Comparison of ENCODE assay signal across 23 mouse cellular contexts in the genomic region with DNA sequence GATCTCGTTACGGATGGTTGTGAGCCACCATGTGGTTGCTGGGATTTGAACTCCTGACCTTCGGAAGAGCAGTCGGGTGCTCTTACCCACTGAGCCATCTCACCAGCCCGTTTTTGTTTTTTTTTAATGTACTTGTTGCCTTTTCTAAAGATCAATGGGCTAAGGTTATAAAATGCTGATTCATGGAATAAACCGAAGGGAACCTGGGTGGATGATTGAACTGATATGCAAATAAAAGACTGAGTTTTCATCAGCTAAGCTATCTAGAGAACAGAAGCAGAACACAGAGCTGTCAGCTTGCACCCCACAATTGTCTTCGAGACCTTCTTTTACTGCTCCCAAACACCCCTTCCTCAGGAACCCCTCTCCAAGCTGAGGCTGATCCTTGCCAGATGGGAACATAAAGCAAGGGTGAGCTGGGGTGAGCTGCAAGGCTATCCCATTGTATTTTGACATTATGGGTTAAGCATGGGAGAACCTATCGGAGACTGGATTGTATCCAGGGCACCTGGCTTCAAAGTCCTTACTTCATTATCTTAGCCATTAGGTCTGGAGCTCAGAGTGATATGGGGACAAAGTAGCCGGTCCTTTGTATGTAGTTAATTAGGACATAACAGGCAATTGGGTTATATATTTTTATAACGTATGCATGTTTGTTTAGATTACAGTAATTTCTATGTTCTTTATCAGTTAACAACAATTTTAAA. TPM values are rescaled to one million over a fixed set of nuclear protein-coding genes. Genes with fewer than 3 reads are reported as not detected.
DNase-seq lines count a peak whose midpoint lies in the region; ATAC-seq and TF ChIP-seq lines count a peak whose summit lies in the region.
"Had no signal": no experiment of that assay in that cellular context is flagged by ENCODE, and none has a peak within 500 bp of the region (broad histone marks: within the 10 kb centered on the region; RNA-seq: fewer than 3 reads in every experiment).

No protein-coding gene starts in this region.

- no peak overlapping the region for H3K9ac ChIP-seq in intestine, postnatal 0 days (ENCODE audit: low read depth, low read length)
- no peak overlapping the region for H3K9ac ChIP-seq in intestine, embryonic 15.5 days
- no peak overlapping the region for H3K9ac ChIP-seq in liver, adult 2 months (ENCODE audit: low read depth, low read length)
- H3K9ac ChIP-seq in liver, embryonic 12.5 days: no peak overlapping the region
- H3K9ac ChIP-seq in CH12.LX (ENCODE audit: insufficient read depth, low read depth) (no peak overlapping the region), MEL (ENCODE audit: control insufficient read depth, low read depth, low read length, poor library complexity, severe bottlenecking) (0 out of 2 replicates have a peak overlapping the region, but pooled peaks have one; percentile 20)
- no peak overlapping the region for H3K9ac ChIP-seq in forebrain, postnatal 0 days
- H3K9ac ChIP-seq: embryonic facial prominence, embryonic 12.5 days; forebrain, embryonic 13.5 days; forebrain, embryonic 15.5 days had no signal

- WGBS in intestine, postnatal 0 days: 59% methylated on average over 9 of the region's 10 CpGs
- 77% methylated on average over 10 of the region's 10 CpGs for WGBS in intestine, embryonic 15.5 days
- WGBS in liver, adult 2 months: 25% methylated on average over 10 of the region's 10 CpGs
- 77% methylated on average over 10 of the region's 10 CpGs for WGBS in liver, embryonic 12.5 days (ENCODE audit: insufficient replicate concordance)
- WGBS in forebrain, postnatal 0 days: 83% methylated on average over 8 of the region's 10 CpGs

- DNase-seq in liver, adult 2 months (ENCODE audit: extremely low read depth, low read depth, low spot score): peak; percentile 84
- no peak for DNase-seq in CH12.LX (ENCODE audit: extremely low read depth)
- DNase-seq in MEL (ENCODE audit: low read depth, low spot score): peak; percentile 50
- DNase-seq in forebrain, postnatal 0 days: no peak
- DNase-seq in kidney, adult 18-20 months: no peak
- DNase-seq: adrenal gland, adult 2 months; adrenal gland, postnatal 10 days; adrenal gland, postnatal 25 days; B cell, adult 2 months; cerebellum, adult 11 months; cerebellum, adult 2 months; cerebellum, adult 9-10 months; cerebellum, postnatal 10 days; cerebellum, postnatal 25 days had no signal

- no peak for TF ChIP-seq EP300 in CH12.LX (IDR thresholded peaks at IDR 0.05; ENCODE audit: low read length)
- TF ChIP-seq EP300 in MEL (IDR thresholded peaks at IDR 0.05; ENCODE audit: low read depth in 1 of 2, low read length in 2 of 2): peak; percentile 7 to 24; a peak in 1 of 4 replicates

- dilution Hi-C loops in CH12.LX (cut with MboI; ENCODE audit: extremely low pct_ligation_motif_present, extremely low pct_unique_long_range_greater_than_20kb, low sequenced_read_pairs): no loop called here

- no peak for TF ChIP-seq CTCF in intestine, postnatal 0 days (IDR thresholded peaks at IDR 0.05; ENCODE audit: low read depth)
- no peak for TF ChIP-seq CTCF in liver, adult 2 months (IDR thresholded peaks at IDR 0.05; ENCODE audit: low read depth, low read length)
- TF ChIP-seq CTCF in CH12.LX (conservative IDR thresholded peaks at IDR 0.05 in 1 of 2, IDR thresholded peaks at IDR 0.05 in 1 of 2; ENCODE audit: low read depth in 2 of 2, low read length in 2 of 2): no peak
- no peak for TF ChIP-seq CTCF in MEL (IDR thresholded peaks at IDR 0.05 in 2 of 3, conservative IDR thresholded peaks at IDR 0.05 in 1 of 3; ENCODE audit: control insufficient read depth in 1 of 3, insufficient read depth in 1 of 3, low read depth in 2 of 3, low read length in 3 of 3, poor library complexity in 1 of 3, severe bottlenecking in 1 of 3)
- no peak for TF ChIP-seq CTCF in forebrain, postnatal 0 days (IDR thresholded peaks at IDR 0.05; ENCODE audit: low read depth)

- H3K27me3 ChIP-seq in intestine, postnatal 0 days (replicated peaks; ENCODE audit: control insufficient read depth, insufficient read depth, low read length): no peaks in the 10 kb centered on the region
- H3K27me3 ChIP-seq in intestine, embryonic 15.5 days (replicated peaks): no peaks in the 10 kb centered on the region
- no peaks in the 10 kb centered on the region for H3K27me3 ChIP-seq in liver, adult 2 months (ENCODE audit: control insufficient read depth, insufficient read depth, low read length)
- no peaks in the 10 kb centered on the region for H3K27me3 ChIP-seq in liver, embryonic 12.5 days (replicated peaks)
- H3K27me3 ChIP-seq in CH12.LX (replicated peaks) (no peaks in the 10 kb centered on the region), MEL (ENCODE audit: control insufficient read depth in 1 of 2, insufficient read depth in 2 of 2, low read length in 2 of 2) (no peaks in the 10 kb centered on the region)
- no peaks in the 10 kb centered on the region for H3K27me3 ChIP-seq in forebrain, postnatal 0 days (ENCODE audit: insufficient read depth, low read length)
- H3K27me3 ChIP-seq: embryonic facial prominence, embryonic 12.5 days; forebrain, embryonic 13.5 days; forebrain, embryonic 15.5 days had no signal

- H3K4me3 ChIP-seq in intestine, postnatal 0 days (ENCODE audit: low read depth, low read length): no peak overlapping the region
- no peak overlapping the region for H3K4me3 ChIP-seq in intestine, embryonic 15.5 days (replicated peaks)
- H3K4me3 ChIP-seq in liver, adult 2 months (ENCODE audit: insufficient read depth, low read depth, low read length): no peak overlapping the region; the same call in 1 of the 2 replicates
- no peak overlapping the region for H3K4me3 ChIP-seq in liver, embryonic 12.5 days
- H3K4me3 ChIP-seq in CH12.LX (replicated peaks in 1 of 3; ENCODE audit: low read depth in 2 of 3, low read length in 2 of 3, poor library complexity in 1 of 3) (no peak overlapping the region), MEL (ENCODE audit: control insufficient read depth in 1 of 2, insufficient read depth in 1 of 2, low read depth in 2 of 2, low read length in 2 of 2) (peak overlapping the region; percentile 10 to 12; a peak in 2 of 4 replicates)
- no peak overlapping the region for H3K4me3 ChIP-seq in forebrain, postnatal 0 days (ENCODE audit: low read depth, low read length)
- H3K4me3 ChIP-seq: embryonic facial prominence, embryonic 10.5 days; embryonic facial prominence, embryonic 12.5 days; forebrain, embryonic 13.5 days; forebrain, embryonic 15.5 days had no signal

- in situ Hi-C loops in CH12.LX (cut with MboI; ENCODE audit: low pct_ligation_motif_present, low pct_unique_long_range_greater_than_20kb, low sequenced_read_pairs): no loop called here

- H3K27ac ChIP-seq in intestine, postnatal 0 days (ENCODE audit: low read depth, low read length): peak overlapping the region; percentile 24; the same call in 1 of the 2 replicates
- H3K27ac ChIP-seq in intestine, embryonic 15.5 days: no peak overlapping the region
- peak overlapping the region; percentile 94 for H3K27ac ChIP-seq in liver, adult 2 months (replicated peaks; ENCODE audit: insufficient read depth, low read depth, low read length)
- no peak overlapping the region for H3K27ac ChIP-seq in liver, embryonic 12.5 days
- no peak overlapping the region for H3K27ac ChIP-seq in CH12.LX (ENCODE audit: insufficient read depth, low read depth)
- peak overlapping the region; percentile 43; the same call in 1 of the 2 replicates for H3K27ac ChIP-seq in MEL (ENCODE audit: control insufficient read depth, low read depth, low read length)
- H3K27ac ChIP-seq in forebrain, postnatal 0 days (ENCODE audit: low read depth, low read length): no peak overlapping the region
- H3K27ac ChIP-seq: embryonic facial prominence, embryonic 10.5 days; embryonic facial prominence, embryonic 12.5 days; forebrain, embryonic 13.5 days; forebrain, embryonic 15.5 days had no signal

- peak; percentile 67 for ATAC-seq in intestine, postnatal 0 days
- ATAC-seq in intestine, embryonic 15.5 days: no peak
- ATAC-seq in liver, embryonic 12.5 days: no peak
- ATAC-seq in forebrain, postnatal 0 days: no peak
- ATAC-seq: CD4-positive, CD25-positive, alpha-beta regulatory T cell, adult 4 months; forebrain, embryonic 13.5 days; forebrain, embryonic 15.5 days had no signal

- no peak for TF ChIP-seq POLR2A in liver, adult 2 months (IDR thresholded peaks at IDR 0.05; ENCODE audit: extremely low read depth, insufficient read depth, low read length)
- TF ChIP-seq POLR2A in CH12.LX (IDR thresholded peaks at IDR 0.05; ENCODE audit: low read depth, low read length): no peak
- no peak for TF ChIP-seq POLR2A in MEL (IDR thresholded peaks at IDR 0.05; ENCODE audit: control insufficient read depth in 1 of 2, insufficient read depth in 1 of 2, low read depth in 1 of 2, low read length in 2 of 2, poor library complexity in 1 of 2)

- TF ChIP-seq RAD21 in CH12.LX (IDR thresholded peaks at IDR 0.05; ENCODE audit: low read depth, low read length): no peak
- TF ChIP-seq RAD21 in MEL (IDR thresholded peaks at IDR 0.05; ENCODE audit: low read depth, low read length): no peak

- H3K36me3 ChIP-seq in intestine, postnatal 0 days (ENCODE audit: control insufficient read depth, insufficient read depth): no peaks in the 10 kb centered on the region
- no peaks in the 10 kb centered on the region for H3K36me3 ChIP-seq in intestine, embryonic 15.5 days
- no peaks in the 10 kb centered on the region for H3K36me3 ChIP-seq in liver, adult 2 months (ENCODE audit: control insufficient read depth, insufficient read depth, low read length)
- H3K36me3 ChIP-seq in liver, embryonic 12.5 days: no peaks in the 10 kb centered on the region
- no peaks in the 10 kb centered on the region for H3K36me3 ChIP-seq in CH12.LX (replicated peaks in 1 of 2; ENCODE audit: control insufficient read depth in 1 of 2, insufficient read depth in 1 of 2, low read length in 1 of 2)
- H3K36me3 ChIP-seq in MEL (ENCODE audit: control insufficient read depth in 1 of 2, insufficient read depth in 2 of 2, low read length in 2 of 2): peaks cover 0 to 25% of the 10 kb centered on the region in 2 experiments; a peak in 2 of 4 replicates
- H3K36me3 ChIP-seq in forebrain, postnatal 0 days (ENCODE audit: insufficient read depth): no peaks in the 10 kb centered on the region
- H3K36me3 ChIP-seq: embryonic facial prominence, embryonic 10.5 days; embryonic facial prominence, embryonic 12.5 days; forebrain, embryonic 15.5 days had no signal

- H3K4me1 ChIP-seq in intestine, postnatal 0 days (replicated peaks; ENCODE audit: control insufficient read depth, insufficient read depth, low read length): peaks cover 10% of the 10 kb centered on the region; the same call in 1 of the 2 replicates
- peaks cover 9% of the 10 kb centered on the region; the same call in 1 of the 2 replicates for H3K4me1 ChIP-seq in intestine, embryonic 15.5 days (replicated peaks)
- peaks cover 8% of the 10 kb centered on the region for H3K4me1 ChIP-seq in liver, adult 2 months (ENCODE audit: control insufficient read depth, insufficient read depth, low read length)
- H3K4me1 ChIP-seq in liver, embryonic 12.5 days: peaks cover 31% of the 10 kb centered on the region
- H3K4me1 ChIP-seq in CH12.LX (ENCODE audit: control insufficient read depth in 1 of 2, insufficient read depth in 2 of 2) (peaks cover 0 to 16% of the 10 kb centered on the region in 2 experiments; a peak in 2 of 4 replicates), MEL (ENCODE audit: control insufficient read depth in 1 of 2, insufficient read depth in 2 of 2, low read length in 2 of 2) (peaks cover 14 to 19% of the 10 kb centered on the region in 2 experiments)
- H3K4me1 ChIP-seq in forebrain, postnatal 0 days (ENCODE audit: insufficient read depth): no peaks in the 10 kb centered on the region
- H3K4me1 ChIP-seq: embryonic facial prominence, embryonic 12.5 days; forebrain, embryonic 13.5 days; forebrain, embryonic 15.5 days had no signal

- H3K79me2 ChIP-seq in liver, adult 2 months (ENCODE audit: control insufficient read depth, insufficient read depth, low read length): no peaks in the 10 kb centered on the region
- H3K79me2 ChIP-seq in CH12.LX (replicated peaks; ENCODE audit: control insufficient read depth, extremely low read depth, insufficient read depth, poor library complexity, severe bottlenecking): no peaks in the 10 kb centered on the region
- no peaks in the 10 kb centered on the region for H3K79me2 ChIP-seq in MEL (ENCODE audit: control insufficient read depth, insufficient read depth, low read length, poor library complexity)

- H3K9me3 ChIP-seq in intestine, postnatal 0 days (ENCODE audit: control insufficient read depth): no peaks in the 10 kb centered on the region
- no peaks in the 10 kb centered on the region for H3K9me3 ChIP-seq in intestine, embryonic 15.5 days
- no peaks in the 10 kb centered on the region for H3K9me3 ChIP-seq in liver, embryonic 12.5 days (replicated peaks)
- no peaks in the 10 kb centered on the region for H3K9me3 ChIP-seq in CH12.LX (replicated peaks; ENCODE audit: low read length)
- no peaks in the 10 kb centered on the region for H3K9me3 ChIP-seq in MEL (replicated peaks; ENCODE audit: insufficient read depth, low read length)
- no peaks in the 10 kb centered on the region for H3K9me3 ChIP-seq in forebrain, postnatal 0 days (ENCODE audit: low read length)
- H3K9me3 ChIP-seq: embryonic facial prominence, embryonic 10.5 days; embryonic facial prominence, embryonic 12.5 days; forebrain, embryonic 13.5 days; forebrain, embryonic 15.5 days; G1E had no signal

- H3K4me2 ChIP-seq in intestine, postnatal 0 days (replicated peaks; ENCODE audit: low read depth): no peak overlapping the region
- no peak overlapping the region for H3K4me2 ChIP-seq in intestine, embryonic 15.5 days (replicated peaks)
- no peak overlapping the region for H3K4me2 ChIP-seq in liver, embryonic 12.5 days
- no peak overlapping the region for H3K4me2 ChIP-seq in CH12.LX (ENCODE audit: insufficient read depth, low read depth, poor library complexity, severe bottlenecking)
- H3K4me2 ChIP-seq in forebrain, postnatal 0 days (ENCODE audit: low read depth): no peak overlapping the region
- H3K4me2 ChIP-seq: embryonic facial prominence, embryonic 12.5 days; forebrain, embryonic 13.5 days; forebrain, embryonic 15.5 days had no signal

RNA-seq across cellular contexts. Expression of gene Fth1, which starts 12.2 kb away (rescaled TPM):
- polyA plus RNA-seq in intestine, postnatal 0 days (2015; fragmentation: Nextera tagmentation; extraction: Ambion mirVana): 6,780 and 7,050 TPM in 2 replicates
- polyA plus RNA-seq in intestine, embryonic 15.5 days (2015; fragmentation: Nextera tagmentation; extraction: Ambion mirVana): 1,893 and 1,941 TPM in 2 replicates
- total RNA-seq in liver, adult 2 months (2014; rRNA removed): 1,154 and 1,241 TPM in 2 replicates
- 7,340 and 8,771 TPM in 2 replicates for polyA plus RNA-seq in liver, adult 2 months (2012; rRNA removed)
- 5,199 and 5,262 TPM in 2 replicates for polyA plus RNA-seq in liver, embryonic 12.5 days (2016; fragmentation: Nextera tagmentation; extraction: Ambion mirVana)
- total RNA-seq in CH12.LX (2012; rRNA removed) (284 and 317 TPM in 2 replicates), CH12.LX (2014; rRNA removed) (279 and 303 TPM in 2 replicates), MEL (2012; rRNA removed) (444 and 518 TPM in 2 replicates)
- polyA plus RNA-seq in CH12.LX (2012; ENCODE audit: insufficient read length, low read depth) (2,849 and 3,031 TPM in 2 replicates), MEL (2012; ENCODE audit: insufficient read depth in 1 of 2, insufficient read length in 2 of 2, low read depth in 1 of 2, low replicate concordance in 2 of 2, missing spikeins in 1 of 2) (1,000 to 10,000 TPM; 2,118 to 2,175 TPM)
- total RNA-seq in forebrain, postnatal 0 days (2014; rRNA removed): 228 and 300 TPM in 2 replicates
- polyA plus RNA-seq in forebrain, postnatal 0 days (2015; fragmentation: Nextera tagmentation; extraction: Ambion mirVana): 2,942 and 2,984 TPM in 2 replicates

RNA-seq across cellular contexts. Expression of gene Best1, which starts 33.2 kb away (rescaled TPM):
- 0.61 and 0.89 TPM in 2 replicates for polyA plus RNA-seq in intestine, postnatal 0 days (2015; fragmentation: Nextera tagmentation; extraction: Ambion mirVana)
- 0.50 and 0.58 TPM in 2 replicates for polyA plus RNA-seq in intestine, embryonic 15.5 days (2015; fragmentation: Nextera tagmentation; extraction: Ambion mirVana)
- not detected in 2 replicates for total RNA-seq in liver, adult 2 months (2014; rRNA removed)
- 0.05 TPM in 1 of 2 replicates, not detected in the other for polyA plus RNA-seq in liver, adult 2 months (2012; rRNA removed)
- polyA plus RNA-seq in liver, embryonic 12.5 days (2016; fragmentation: Nextera tagmentation; extraction: Ambion mirVana): 0.17 and 0.32 TPM in 2 replicates
- total RNA-seq in CH12.LX (2012; rRNA removed): 0.13 TPM in 1 of 2 replicates, not detected in the other
- not detected in 2 replicates for total RNA-seq in CH12.LX (2014; rRNA removed)
- polyA plus RNA-seq in CH12.LX (2012; ENCODE audit: insufficient read length, low read depth): not detected in 2 replicates
- total RNA-seq in MEL (2012; rRNA removed): not detected in 2 replicates
- under 1 TPM in 1 of 2 experiments, not detected in 1; 0.08 TPM for polyA plus RNA-seq in MEL (2012; ENCODE audit: insufficient read depth in 1 of 2, insufficient read length in 2 of 2, low read depth in 1 of 2, low replicate concordance in 2 of 2, missing spikeins in 1 of 2)
- 0.92 and 1.6 TPM in 2 replicates for total RNA-seq in forebrain, postnatal 0 days (2014; rRNA removed)
- polyA plus RNA-seq in forebrain, postnatal 0 days (2015; fragmentation: Nextera tagmentation; extraction: Ambion mirVana): 1.6 and 3.6 TPM in 2 replicates

RNA-seq across cellular contexts. Expression of gene Rab3il1, which starts 33.2 kb away (rescaled TPM):
- polyA plus RNA-seq in intestine, postnatal 0 days (2015; fragmentation: Nextera tagmentation; extraction: Ambion mirVana): 63.6 and 65.8 TPM in 2 replicates
- 34.7 and 35.0 TPM in 2 replicates for polyA plus RNA-seq in intestine, embryonic 15.5 days (2015; fragmentation: Nextera tagmentation; extraction: Ambion mirVana)
- 3.1 and 4.0 TPM in 2 replicates for total RNA-seq in liver, adult 2 months (2014; rRNA removed)
- polyA plus RNA-seq in liver, adult 2 months (2012; rRNA removed): 3.1 and 3.8 TPM in 2 replicates
- 189 and 191 TPM in 2 replicates for polyA plus RNA-seq in liver, embryonic 12.5 days (2016; fragmentation: Nextera tagmentation; extraction: Ambion mirVana)
- 0.04 TPM in 1 of 2 replicates, not detected in the other for total RNA-seq in CH12.LX (2012; rRNA removed)
- not detected in 2 replicates for total RNA-seq in CH12.LX (2014; rRNA removed)
- not detected in 2 replicates for polyA plus RNA-seq in CH12.LX (2012; ENCODE audit: insufficient read length, low read depth)
- total RNA-seq in MEL (2012; rRNA removed): 0.52 and 1.0 TPM in 2 replicates
- polyA plus RNA-seq in MEL (2012; ENCODE audit: insufficient read depth in 1 of 2, insufficient read length in 2 of 2, low read depth in 1 of 2, low replicate concordance in 2 of 2, missing spikeins in 1 of 2): 1 to 10 TPM in 1 of 2 experiments, not detected in 1; 1.4 TPM
- 14.4 and 19.9 TPM in 2 replicates for total RNA-seq in forebrain, postnatal 0 days (2014; rRNA removed)
- 20.0 and 20.6 TPM in 2 replicates for polyA plus RNA-seq in forebrain, postnatal 0 days (2015; fragmentation: Nextera tagmentation; extraction: Ambion mirVana)
- polyA plus RNA-seq: CD4-positive, CD25-positive, alpha-beta regulatory T cell, adult 4 months had no signal

Comparison
In these comparisons a context has a peak if more than half of its experiments do, and no peak if none do; other contexts are left out.
1. H3K27ac ChIP-seq: peak in intestine, postnatal 0 days (single experiment), liver, adult 2 months (single experiment) and MEL (single experiment); none in intestine, embryonic 15.5 days (single experiment), liver, embryonic 12.5 days (single experiment), CH12.LX (single experiment) and forebrain, postnatal 0 days (single experiment).
2. H3K4me3 ChIP-seq: peak in MEL (2 of 2); none in intestine, postnatal 0 days (single experiment), intestine, embryonic 15.5 days (single experiment), liver, adult 2 months (single experiment), liver, embryonic 12.5 days (single experiment), CH12.LX (0 of 3) and forebrain, postnatal 0 days (single experiment).
3. DNase-seq: peak in liver, adult 2 months (single experiment) and MEL (single experiment); none in CH12.LX (single experiment), forebrain, postnatal 0 days (single experiment) and kidney, adult 18-20 months (single experiment).